Mouse (Mus musculus): Measurements from ENCODE around the gene Ssx2ip. TPM values are rescaled to one million over a fixed set of nuclear protein-coding genes. Genes with fewer than 3 reads are reported as not detected.
"Not testable (repeated sequence)": the region's sequence is repeated elsewhere in the genome, so short reads cannot be mapped to it uniquely, and the experiment has no call there.

Gene Ssx2ip
- total RNA-seq, 2 experiments from 2014 or later, result 109 to 127 TPM

DNA sequence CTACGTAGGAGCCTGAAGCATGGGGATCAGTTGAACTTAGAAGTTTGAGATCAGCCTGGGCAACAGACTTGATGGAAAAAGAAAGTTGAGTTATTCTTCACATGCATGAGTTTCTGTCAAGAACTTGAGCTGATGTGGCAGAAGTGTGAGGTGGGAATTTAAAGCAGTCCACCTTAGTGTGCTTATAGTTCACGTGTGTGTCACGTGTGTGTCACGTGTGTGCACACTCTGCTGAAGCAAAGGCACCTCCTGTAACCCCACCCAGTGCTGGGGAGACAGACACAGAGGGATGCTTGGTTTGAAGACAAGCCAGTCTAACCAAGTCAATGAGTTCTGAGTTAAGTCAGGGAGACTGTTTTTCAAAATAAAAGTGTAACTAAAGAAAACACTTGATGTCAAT lies 6.6 kb upstream of the Ssx2ip start:
- DNase-seq (ENCODE audit: extremely low spot score in 1 of 2, low spot score in 1 of 2), result no peak

DNA sequence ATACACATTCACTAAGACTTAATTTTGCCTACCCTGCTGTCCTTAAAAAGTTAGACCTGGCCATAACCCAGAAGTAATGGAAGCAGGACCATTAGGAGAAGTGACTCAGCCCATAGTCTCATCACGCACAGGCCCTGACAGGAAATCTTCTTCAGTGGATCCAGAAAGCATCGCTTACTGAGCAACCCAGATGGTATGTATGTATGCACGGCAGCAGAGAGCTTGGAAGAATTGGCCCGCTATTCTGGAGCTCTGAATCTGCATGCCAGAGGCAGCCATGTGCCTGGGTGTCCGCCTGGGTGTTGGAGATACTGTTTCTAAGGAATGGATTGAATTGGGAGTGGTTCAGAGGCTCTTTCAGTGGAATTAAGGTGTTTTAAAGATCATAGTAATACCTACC lies 5.2 kb upstream of the Ssx2ip start:
- no peak for DNase-seq (ENCODE audit: extremely low spot score in 1 of 2, low spot score in 1 of 2)

DNA sequence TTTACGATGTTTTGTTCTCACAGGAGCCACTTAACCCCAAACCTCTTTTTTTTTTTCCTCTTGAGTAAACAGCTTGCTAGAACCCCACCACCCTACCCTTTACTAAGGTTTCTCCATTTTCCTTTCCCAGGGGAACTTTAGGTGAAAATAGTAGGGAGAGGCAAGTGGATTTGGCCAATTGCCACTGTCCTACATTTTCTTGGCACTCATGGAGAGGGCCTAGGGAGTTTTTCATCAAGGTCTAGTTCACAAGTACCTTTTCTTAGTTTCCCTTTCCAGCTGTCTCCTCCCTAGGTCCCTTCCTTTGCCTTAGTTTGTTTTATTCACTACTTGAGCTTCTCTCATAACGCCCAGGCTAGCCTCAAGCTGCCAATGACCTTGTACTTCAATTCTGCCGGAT lies 672 bp upstream of the Ssx2ip start:
- no peak for DNase-seq (ENCODE audit: extremely low spot score in 1 of 2, low spot score in 1 of 2)

DNA sequence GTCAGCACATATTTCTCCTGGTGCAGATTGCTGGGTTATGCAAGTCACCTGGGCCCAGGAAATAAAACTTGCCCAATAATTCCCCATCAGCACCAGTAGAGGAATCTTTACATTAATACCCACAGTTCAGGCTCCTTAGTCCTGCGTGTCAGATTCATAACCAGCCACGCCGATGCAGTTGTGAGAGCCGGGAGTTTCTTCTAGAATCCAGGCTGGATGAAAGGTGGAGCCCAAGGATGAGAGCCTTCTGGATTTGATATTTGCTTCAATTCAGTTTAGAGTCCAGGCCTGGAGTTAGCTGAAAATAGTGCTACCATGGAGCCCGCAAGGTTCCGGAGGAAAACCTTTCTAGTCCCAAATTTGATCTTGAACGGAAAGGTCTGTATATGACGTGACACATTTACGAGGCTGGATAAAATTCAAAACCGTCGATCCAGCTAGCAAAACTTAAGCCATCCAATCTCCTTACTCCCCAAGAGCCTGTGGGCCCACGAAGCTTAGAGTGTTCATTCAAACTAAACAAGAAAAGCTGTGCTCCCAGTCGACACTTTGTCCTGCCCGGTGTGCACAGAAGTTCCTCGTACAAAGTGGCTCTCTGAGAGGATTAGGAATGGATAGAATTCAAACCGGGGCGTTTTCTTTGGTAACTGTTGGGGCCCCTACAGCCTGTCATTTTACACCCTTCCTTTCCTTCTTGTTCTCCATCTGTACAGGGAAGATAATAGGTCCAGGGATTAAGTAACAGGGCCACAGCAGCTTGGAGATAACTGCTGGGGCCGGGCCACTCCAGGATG lies 968 bp downstream of the Ssx2ip start:
- DNase-seq (ENCODE audit: extremely low spot score in 1 of 2, low spot score in 1 of 2), result no peak

DNA sequence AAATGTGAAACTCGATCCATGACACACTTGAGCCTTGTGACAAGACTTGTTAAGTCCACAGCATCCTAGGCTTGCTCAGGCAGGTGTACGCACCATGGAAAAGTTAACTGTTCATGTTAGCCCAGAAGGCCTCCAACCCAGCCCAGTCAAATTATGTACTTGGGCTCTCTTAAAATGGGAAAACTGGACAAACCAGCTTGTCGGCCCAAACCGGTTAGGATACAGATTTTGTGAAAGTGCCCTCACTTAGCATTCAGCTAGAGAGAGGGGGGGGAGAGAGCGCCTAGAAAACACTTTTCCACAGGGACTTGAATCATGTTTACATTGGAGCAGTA lies 1.5 kb downstream of the Ssx2ip start:
- DNase-seq (ENCODE audit: extremely low spot score in 1 of 2, low spot score in 1 of 2), result no peak

DNA sequence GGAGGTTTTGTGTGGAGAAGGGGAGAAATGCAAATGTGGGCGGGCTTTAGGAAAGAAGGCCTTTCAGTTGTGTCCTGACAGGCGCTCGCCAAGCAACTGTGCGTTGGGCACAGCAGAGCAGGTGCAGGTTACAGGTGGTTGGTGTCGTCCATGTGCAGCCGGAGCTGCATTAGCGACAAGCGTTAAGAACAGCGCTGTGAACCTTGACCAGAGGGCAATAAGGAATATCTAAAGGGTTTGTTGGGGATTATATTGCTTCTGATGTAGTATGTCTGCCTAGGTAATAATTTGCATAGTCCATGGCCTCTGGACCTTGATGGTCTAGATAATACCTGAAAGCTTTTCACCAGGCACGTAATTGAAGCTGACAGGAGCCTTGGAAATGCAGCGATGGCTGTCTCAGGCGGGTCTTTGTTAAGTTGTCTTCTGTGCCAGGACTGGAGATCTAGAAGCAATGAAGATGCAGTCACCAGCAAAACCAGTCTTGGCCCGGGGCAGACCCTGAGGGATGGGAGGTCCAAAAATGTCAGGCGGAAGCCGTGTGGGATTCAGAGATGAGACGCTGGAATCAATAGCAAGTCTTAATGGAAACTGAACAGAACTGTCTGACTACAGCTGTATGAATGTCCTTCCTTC lies 2.8 kb downstream of the Ssx2ip start:
- no peak for DNase-seq (ENCODE audit: extremely low spot score in 1 of 2, low spot score in 1 of 2)

DNA sequence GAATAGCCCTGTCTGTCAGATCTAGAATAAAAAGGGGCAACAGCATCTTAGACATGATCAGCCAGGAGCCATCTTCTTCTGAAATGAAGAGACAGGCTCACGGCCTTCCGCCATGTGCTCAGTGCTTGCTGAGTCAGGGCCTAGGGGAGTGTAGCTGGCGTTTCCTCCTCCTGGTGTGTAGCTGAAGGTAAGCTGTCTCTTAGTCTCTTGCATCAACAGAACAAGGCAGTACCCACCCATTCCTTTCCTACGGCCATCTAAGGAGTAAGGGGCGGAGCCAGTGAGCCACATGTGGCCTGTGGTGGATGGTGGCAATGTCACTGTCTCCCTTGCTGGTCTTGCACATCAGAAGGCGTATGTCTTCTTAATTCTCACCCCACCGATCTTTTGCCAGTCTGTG lies 5.7 kb downstream of the Ssx2ip start:
- no peak for DNase-seq (ENCODE audit: extremely low spot score in 1 of 2, low spot score in 1 of 2)

DNA sequence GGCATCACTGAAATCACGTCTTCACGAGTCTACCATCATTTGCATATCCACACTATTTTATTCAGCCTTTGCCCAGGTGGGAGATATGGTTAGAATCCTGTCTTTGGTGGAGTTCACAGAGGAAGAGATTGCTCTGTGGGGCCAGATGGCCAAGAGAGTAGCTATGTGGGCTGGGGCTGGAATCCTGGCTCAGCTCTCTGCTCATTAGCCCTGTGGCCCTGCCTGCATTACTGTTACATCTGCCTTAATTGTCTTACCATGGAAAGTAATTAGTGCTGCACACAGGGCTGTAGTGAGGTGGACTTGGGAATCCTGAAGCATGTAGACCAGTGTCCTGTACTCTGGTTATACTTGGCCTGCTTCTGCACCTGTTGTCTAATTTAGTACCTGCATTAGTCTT lies 7.6 kb downstream of the Ssx2ip start:
- no peak for DNase-seq (ENCODE audit: extremely low spot score in 1 of 2, low spot score in 1 of 2)

DNA sequence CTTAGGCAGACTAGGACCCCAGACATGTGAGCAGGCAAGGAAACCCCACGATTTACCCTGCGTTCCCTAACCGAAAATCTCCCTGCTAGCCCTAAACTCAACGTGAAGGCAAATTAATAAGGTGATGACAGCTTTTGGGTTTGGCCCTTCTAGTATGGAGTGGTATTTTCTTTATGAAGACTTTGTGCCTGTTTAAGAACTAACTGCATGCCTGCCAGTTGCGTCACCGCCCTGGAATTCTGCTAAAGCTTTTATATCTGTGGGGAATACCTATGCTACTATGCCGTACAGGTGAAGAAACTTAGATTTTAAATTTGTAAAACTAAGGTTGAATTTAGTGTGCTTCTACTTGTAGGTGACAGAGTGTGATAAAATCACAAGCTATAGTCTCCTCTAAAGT lies 8.0 kb downstream of the Ssx2ip start:
- DNase-seq (ENCODE audit: extremely low spot score in 1 of 2, low spot score in 1 of 2), result no peak

DNA sequence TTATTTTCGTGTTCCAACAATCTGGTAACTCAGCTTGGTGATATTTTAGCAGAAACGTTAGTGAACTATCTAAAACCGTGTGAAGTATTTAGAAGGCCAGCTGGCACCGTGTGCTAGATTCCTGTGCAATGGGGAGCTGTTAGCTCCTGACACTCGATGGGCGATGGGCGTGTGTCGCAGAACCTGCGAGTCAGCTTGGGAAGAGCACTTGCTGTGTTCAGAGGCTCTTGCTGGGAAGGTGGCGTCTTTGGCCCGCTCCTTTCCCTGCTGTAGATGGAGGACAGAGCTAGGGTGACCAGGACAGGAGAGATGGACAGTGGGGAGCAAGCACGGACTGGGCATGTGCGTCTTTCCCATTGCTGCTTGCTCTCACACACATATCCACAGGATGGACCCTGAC lies 8.6 kb downstream of the Ssx2ip start:
- DNase-seq (ENCODE audit: extremely low spot score in 1 of 2, low spot score in 1 of 2), result no peak

DNA sequence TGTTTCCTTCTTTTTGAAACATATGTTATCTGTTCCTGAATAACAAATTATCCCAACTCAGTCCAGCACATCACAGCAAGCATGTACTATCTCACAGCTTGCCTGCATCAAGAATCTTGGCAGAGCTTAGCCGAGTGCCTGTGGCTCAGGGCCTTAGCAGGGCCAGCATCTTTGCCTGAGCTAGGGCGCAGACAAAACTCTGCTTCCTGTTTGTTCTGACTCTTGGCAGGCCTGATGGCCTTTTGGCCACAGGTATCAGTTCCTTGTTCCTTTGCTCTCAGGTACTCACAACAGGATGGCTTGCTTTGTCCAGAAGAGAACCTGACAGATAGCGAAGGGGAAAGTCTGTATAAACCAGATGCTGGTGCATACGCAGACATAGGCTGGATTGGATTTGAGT lies 9.6 kb downstream of the Ssx2ip start:
- no peak for DNase-seq (ENCODE audit: extremely low spot score in 1 of 2, low spot score in 1 of 2)

DNA sequence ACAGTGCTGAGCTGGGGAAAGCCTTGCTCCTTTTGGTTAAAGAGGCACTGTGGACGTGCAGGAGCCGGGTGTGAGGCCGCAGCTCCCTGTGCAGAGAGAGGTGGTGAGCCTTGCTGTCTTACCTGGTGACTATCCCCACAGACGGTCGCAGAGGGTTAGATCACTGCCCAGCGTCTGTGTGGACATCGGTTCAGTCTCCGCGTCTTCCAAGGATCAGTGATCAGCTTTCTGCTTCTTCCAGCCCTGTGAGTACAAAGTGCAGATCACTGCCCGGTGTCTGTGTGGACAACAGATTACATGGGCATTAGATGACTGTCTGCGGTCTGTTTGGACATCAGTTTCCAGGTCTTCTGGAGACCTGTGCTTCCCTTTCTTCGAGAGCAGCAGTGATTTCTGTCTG lies 10.1 kb downstream of the Ssx2ip start:
- DNase-seq (ENCODE audit: extremely low spot score in 1 of 2, low spot score in 1 of 2), result no peak

DNA sequence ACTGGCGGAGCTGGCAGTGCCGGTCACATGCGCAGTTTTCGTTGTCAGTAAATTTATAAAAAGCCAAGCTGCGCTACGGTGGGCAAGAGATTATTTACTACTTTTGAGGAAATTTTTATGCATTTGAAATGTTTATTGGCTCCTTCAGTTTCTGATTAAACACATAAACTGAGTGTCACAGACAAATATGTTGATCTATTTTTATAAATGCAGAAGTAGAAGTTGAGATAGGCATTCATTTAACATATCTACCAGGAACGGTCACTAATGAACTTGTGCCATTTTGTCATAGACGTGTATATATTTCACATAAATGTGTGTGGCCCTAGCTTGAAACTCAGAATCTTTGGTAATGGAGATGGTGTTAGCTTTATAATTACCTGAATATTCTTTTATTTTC lies 13.4 kb downstream of the Ssx2ip start:
- no peak for DNase-seq (ENCODE audit: extremely low spot score in 1 of 2, low spot score in 1 of 2)

DNA sequence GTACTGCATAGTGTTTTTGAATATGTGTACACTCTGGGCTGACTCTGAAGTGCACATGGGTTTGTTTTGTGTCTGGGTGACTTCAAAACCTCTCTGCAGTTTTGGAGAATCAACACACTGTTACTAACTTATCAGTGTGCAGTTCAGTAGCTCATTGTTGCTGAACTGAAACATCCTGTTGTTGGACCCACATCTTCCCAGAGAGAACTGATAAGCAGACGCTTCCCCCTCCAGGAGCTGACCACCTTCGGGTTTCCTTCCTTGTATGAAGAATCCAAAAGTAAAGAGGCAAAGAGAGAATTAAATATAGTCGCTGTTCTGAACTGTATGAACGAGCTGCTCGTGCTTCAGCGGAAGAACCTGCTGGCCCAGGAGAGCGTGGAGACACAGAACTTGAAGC lies 14.5 kb downstream of the Ssx2ip start:
- DNase-seq (ENCODE audit: extremely low spot score in 1 of 2, low spot score in 1 of 2), result no peak

DNA sequence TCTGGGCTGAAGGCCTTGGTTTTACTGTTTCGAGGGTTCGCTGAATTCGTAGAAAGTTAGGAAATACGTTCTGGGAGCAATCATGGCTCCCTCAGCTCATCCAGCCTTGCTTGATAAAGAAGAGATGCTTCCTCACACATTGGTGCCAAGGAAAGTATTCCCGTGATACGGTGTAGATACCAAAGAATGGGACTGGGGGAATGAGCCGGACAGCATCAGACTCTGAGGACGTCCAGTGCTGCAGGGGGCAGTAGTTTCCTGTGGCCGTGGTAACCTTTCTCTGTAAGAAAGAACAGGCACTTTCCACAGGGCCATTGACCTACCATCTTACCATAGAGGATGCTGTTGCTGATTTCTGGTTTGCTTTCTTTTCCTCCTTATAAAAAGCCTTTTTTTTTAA lies 15.1 kb downstream of the Ssx2ip start:
- no peak for DNase-seq (ENCODE audit: extremely low spot score in 1 of 2, low spot score in 1 of 2)

DNA sequence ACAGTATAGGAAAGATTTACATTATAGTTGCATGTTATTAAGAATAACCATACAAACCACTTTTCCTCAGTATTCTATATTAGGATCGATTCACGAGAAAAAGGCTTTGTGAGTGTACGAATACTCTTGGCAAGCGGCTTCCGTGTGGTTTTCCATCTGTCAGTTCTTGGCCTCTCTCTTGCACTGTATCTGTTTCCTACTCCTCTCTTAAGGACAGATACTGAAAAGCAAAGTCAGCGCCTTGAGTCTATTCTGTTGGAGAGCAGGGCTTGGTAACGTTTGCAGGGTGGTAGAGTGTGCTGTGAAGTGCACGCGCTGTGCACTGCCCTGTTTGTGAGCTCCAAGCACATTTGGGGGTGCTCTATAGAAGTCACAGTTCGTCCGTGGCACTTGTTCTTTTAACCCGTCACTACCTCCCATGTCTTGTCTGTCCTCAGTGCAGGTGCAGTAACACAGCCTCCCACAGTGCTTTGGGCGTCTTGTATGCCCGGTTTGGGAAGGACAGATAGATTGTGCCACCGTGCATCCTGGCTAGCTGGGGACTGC lies 15.6 kb downstream of the Ssx2ip start:
- DNase-seq (ENCODE audit: extremely low spot score in 1 of 2, low spot score in 1 of 2), result no peak

DNA sequence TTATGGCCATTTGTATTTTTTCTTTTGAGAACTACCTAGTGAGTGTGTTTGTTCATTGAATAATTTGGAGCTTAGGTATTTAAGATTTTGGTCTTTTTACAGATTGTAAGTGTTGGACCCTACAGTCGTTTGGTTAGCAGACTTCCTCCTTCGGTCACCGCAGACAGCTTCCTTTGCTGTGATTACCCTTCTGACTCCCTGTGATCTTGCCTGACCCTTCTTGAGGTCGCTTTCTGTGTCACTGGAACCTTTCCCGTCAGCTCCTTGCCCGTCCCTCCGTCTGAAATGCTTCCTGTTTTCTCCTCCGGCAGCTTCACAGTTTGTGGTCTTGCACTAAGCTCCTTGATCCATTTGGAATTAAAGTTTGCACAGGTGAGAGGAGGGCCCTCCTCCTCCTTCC lies 17.3 kb downstream of the Ssx2ip start:
- DNase-seq (ENCODE audit: extremely low spot score in 1 of 2, low spot score in 1 of 2), result no peak

DNA sequence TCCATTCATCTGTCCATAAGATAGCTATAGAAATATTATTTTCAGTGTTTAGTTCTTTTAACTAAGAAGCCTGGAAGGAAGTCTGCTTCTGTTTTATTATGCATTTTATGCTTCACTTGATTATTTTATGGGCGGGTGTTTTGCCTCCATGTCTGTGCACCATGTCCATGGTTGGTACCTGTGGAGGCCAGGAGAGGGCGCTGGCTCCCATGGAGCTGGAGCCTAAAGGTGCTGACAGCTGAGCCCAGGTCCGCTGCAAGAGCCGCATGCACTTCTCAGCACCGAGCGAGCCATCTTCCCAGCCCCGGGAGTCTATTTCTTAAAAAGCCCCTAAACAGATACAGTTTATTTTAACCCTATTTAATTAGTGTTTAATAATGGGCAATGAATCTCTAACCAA lies 19.3 kb downstream of the Ssx2ip start:
- DNase-seq (ENCODE audit: extremely low spot score in 1 of 2, low spot score in 1 of 2), result no peak

DNA sequence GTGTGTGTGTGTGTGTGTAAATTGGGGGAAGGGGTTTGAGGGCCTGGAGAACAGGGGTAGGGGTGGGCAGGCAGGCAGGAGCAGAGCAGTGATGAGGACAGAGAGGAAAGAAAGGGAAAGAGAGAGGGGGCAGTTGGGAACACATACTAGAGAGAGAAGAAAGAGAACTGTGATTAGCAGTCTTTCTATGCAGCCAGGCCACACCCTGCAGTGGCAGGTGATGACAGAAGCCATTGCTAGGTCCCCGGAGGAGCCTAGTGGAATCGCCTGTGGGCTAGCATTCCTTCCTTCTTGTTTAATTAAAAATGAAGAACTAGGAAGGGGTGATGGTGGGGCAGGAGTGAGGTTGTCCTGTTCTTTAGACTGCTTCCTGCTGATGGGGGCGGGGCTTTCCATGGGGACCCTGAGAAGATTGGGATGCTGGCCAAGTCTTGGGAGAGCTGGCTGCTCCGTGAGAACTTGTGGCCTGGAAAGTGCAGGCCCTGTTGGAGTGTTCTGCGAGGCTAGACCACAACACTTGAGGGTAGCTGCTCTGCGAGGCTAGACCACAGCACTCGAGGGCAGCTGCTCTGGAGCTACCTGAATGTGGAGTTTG lies 20.0 kb downstream of the Ssx2ip start:
- no peak for DNase-seq (ENCODE audit: extremely low spot score in 1 of 2, low spot score in 1 of 2)

DNA sequence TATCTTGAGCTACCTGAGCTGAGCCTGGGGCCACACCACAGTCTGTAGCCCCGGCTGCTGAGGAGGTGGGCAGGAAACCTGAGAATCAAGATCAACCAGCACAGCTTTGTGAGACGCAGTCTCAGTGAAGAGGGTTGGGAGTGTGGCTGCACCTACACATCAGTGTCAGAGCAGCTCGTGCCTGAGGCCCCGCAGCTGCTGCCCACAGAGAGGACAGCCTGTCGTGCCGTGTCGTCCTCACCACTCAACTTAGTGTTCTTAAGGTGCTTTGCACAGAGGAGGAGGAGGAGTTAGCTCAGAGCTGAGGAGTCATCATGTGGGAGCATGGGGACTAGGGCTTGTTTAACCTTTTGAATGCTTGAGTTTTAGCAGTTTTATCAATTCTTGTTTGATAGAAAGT lies 21.5 kb downstream of the Ssx2ip start:
- DNase-seq (ENCODE audit: extremely low spot score in 1 of 2, low spot score in 1 of 2), result no peak

DNA sequence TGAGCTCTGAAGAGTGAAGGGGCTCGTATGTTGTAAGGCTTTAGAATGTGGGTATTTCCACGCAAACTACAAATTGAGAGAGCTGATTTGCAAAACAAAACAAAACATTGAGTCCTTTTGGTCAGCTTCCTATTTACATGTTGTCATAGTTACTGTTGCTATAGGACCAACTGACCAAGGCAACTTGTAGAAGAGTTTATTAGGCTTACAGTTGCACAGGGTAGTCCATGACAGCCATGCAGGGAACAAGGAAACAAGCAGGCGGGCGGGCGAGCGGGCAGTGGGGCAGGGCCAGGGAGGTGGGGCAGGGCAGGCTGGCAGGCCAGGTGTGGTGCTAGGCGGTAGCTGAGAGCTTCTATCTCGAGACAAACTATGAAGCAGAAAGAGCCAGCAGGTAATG lies 22.0 kb downstream of the Ssx2ip start:
- DNase-seq (ENCODE audit: extremely low spot score in 1 of 2, low spot score in 1 of 2), result no peak

DNA sequence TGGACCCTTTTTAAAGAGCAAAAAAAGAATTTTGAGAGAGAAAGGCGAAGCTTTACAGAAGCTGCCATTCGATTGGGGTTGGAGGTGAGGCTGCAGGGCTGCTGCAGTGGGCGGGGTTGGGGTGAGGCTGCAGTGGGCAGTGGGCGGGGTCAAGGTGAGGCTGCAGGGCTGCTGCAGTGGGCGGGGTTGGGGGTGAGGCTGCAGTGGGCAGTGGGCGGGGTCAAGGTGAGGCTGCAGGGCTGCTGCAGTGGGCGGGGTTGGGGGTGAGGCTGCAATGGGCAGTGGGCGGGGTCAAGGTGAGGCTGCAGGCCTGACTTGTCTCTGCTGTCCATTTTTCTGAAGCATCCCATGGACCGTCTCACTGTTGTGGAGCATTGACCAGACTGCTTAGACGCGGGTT lies 28.6 kb downstream of the Ssx2ip start:
- not testable (repeated sequence) for DNase-seq (ENCODE audit: extremely low spot score in 1 of 2, low spot score in 1 of 2)
